34 mouse cellular contexts compared by ENCODE assay signal in the genomic region with DNA sequence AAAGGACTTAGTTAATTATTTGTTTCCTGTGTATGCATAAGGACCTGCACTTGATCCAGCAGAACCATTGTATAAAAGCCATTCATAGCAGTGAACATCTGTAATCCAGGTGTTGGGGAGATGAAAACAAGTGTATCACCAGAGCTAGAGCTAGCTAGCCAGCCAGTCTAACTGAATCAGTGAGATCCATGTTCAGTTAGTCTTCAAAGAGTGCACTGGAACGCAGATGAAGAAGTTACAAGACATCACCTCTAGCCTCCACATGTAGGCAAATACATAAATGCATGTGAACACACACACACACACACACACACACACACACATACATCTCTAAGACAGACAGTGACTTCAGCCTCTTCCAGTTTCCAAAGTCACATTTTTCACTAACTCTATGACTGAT.
"Had no signal": no experiment of that assay in that cellular context is flagged by ENCODE, and none has a peak within 500 bp of the region (broad histone marks: within the 10 kb centered on the region; RNA-seq: fewer than 3 reads in every experiment).

No protein-coding gene starts in this region.

- H3K4me3 ChIP-seq: heart, embryonic 12.5 days; heart, embryonic 13.5 days; heart, embryonic 15.5 days; hindbrain, embryonic 10.5 days; hindbrain, embryonic 12.5 days; hindbrain, embryonic 13.5 days; hindbrain, embryonic 15.5 days; intestine, embryonic 15.5 days; kidney, embryonic 15.5 days; layer of hippocampus, adult 2 months had no signal

- H3K4me1 ChIP-seq: heart, embryonic 12.5 days; heart, embryonic 13.5 days; heart, embryonic 15.5 days; hindbrain, embryonic 12.5 days; hindbrain, embryonic 13.5 days; hindbrain, embryonic 15.5 days; intestine, embryonic 15.5 days; kidney, embryonic 15.5 days had no signal

- H3K4me2 ChIP-seq: heart, embryonic 11.5 days; heart, embryonic 12.5 days; heart, embryonic 13.5 days; heart, embryonic 15.5 days; hindbrain, embryonic 12.5 days; hindbrain, embryonic 13.5 days; hindbrain, embryonic 14.5 days; hindbrain, embryonic 15.5 days; intestine, embryonic 15.5 days; kidney, embryonic 15.5 days had no signal

- H3K9me3 ChIP-seq: heart, embryonic 12.5 days; heart, embryonic 13.5 days; heart, embryonic 15.5 days; hindbrain, embryonic 10.5 days; hindbrain, embryonic 12.5 days; hindbrain, embryonic 13.5 days; hindbrain, embryonic 15.5 days; intestine, embryonic 15.5 days; kidney, embryonic 15.5 days had no signal

- H3K36me3 ChIP-seq: heart, embryonic 12.5 days; heart, embryonic 13.5 days; heart, embryonic 15.5 days; hindbrain, embryonic 10.5 days; hindbrain, embryonic 12.5 days; hindbrain, embryonic 13.5 days; hindbrain, embryonic 15.5 days; intestine, embryonic 15.5 days; kidney, embryonic 15.5 days had no signal

- H3K27ac ChIP-seq: heart, embryonic 13.5 days; heart, embryonic 15.5 days; hindbrain, embryonic 10.5 days; hindbrain, embryonic 12.5 days; hindbrain, embryonic 13.5 days; hindbrain, embryonic 14.5 days; hindbrain, embryonic 15.5 days; hindbrain, postnatal 0 days; intestine, embryonic 15.5 days; kidney, embryonic 15.5 days; kidney, postnatal 0 days; layer of hippocampus, adult 2 months had no signal

- DNase-seq: heart, postnatal 10 days; heart, postnatal 14 days; heart, postnatal 36 days; heart, postnatal 4 days; kidney, adult 11 months; kidney, adult 18-20 months; kidney, adult 2 months; kidney, adult 8-10 months; kidney, adult 9 months; kidney, postnatal 10 days; kidney, postnatal 14 days; kidney, postnatal 25 days; kidney, postnatal 36 days; kidney, postnatal 4 days; layer of hippocampus, adult 9-11 months; layer of hippocampus, postnatal 36 days had no signal

- ATAC-seq: hindbrain, embryonic 16.5 days; hindbrain, postnatal 0 days; inflammation-experienced regulatory T-cells, adult 6 months; intestine, embryonic 15.5 days; intestine, embryonic 16.5 days; intestine, postnatal 0 days had no signal

- H3K9ac ChIP-seq: heart, embryonic 12.5 days; heart, embryonic 13.5 days; heart, embryonic 15.5 days; hindbrain, embryonic 12.5 days; hindbrain, embryonic 13.5 days; hindbrain, embryonic 14.5 days; hindbrain, embryonic 15.5 days; intestine, embryonic 15.5 days; kidney, embryonic 15.5 days had no signal

- H3K27me3 ChIP-seq: heart, embryonic 12.5 days; heart, embryonic 13.5 days; heart, embryonic 15.5 days; hindbrain, embryonic 12.5 days; hindbrain, embryonic 13.5 days; hindbrain, embryonic 15.5 days; intestine, embryonic 15.5 days; kidney, embryonic 15.5 days had no signal
